ENCODE assay signal across 8 mouse cellular contexts in genomic region chr11:6417069-6417468, GRCm38 (mm10). TPM values are rescaled to one million over a fixed set of nuclear protein-coding genes. Genes with fewer than 3 reads are reported as not detected.
DNase-seq lines count a peak whose midpoint lies in the region; ATAC-seq and TF ChIP-seq lines count a peak whose summit lies in the region.

No protein-coding gene starts in this region.

- peak overlapping the region; percentile 99; the same call in 1 of the 2 replicates for H3K27ac ChIP-seq in layer of hippocampus, adult 2 months
- no peak overlapping the region for H3K27ac ChIP-seq in embryonic facial prominence, embryonic 11.5 days (replicated peaks; ENCODE audit: low read depth, low read length)
- peak overlapping the region; percentile 98 for H3K27ac ChIP-seq in hindbrain, postnatal 0 days

- ATAC-seq in embryonic facial prominence, embryonic 11.5 days (replicated peaks; ENCODE audit: insufficient number of reproducible peaks, low FRiP score, low TSS enrichment, low read depth): no peak
- no peak for ATAC-seq in hindbrain, postnatal 0 days

- DNase-seq in layer of hippocampus, adult 2 months (ENCODE audit: low spot score in 2 of 2): no peak
- no peak for DNase-seq in layer of hippocampus, postnatal 10 days (ENCODE audit: low spot score in 2 of 2)
- no peak for DNase-seq in embryonic facial prominence, embryonic 11.5 days (ENCODE audit: low spot score)
- DNase-seq in hindbrain, postnatal 0 days (ENCODE audit: low spot score): no peak
- DNase-seq in adrenal gland, postnatal 14 days: no peak
- no peak for DNase-seq in gastrocnemius, adult 8-10 months (ENCODE audit: low spot score in 2 of 2)
- DNase-seq in urinary bladder, postnatal 36 days (ENCODE audit: low spot score in 2 of 2): no peak

- H3ac ChIP-seq in myocyte (ENCODE audit: control insufficient read depth, insufficient read length): peak overlapping the region; percentile 65

- H3K4me3 ChIP-seq in layer of hippocampus, adult 2 months: peak overlapping the region; percentile 92
- peak overlapping the region; percentile 78 for H3K4me3 ChIP-seq in embryonic facial prominence, embryonic 11.5 days (ENCODE audit: low read depth, low read length)
- H3K4me3 ChIP-seq in hindbrain, postnatal 0 days (ENCODE audit: low read length): peak overlapping the region; percentile 90
- peak overlapping the region; percentile 92 for H3K4me3 ChIP-seq in myocyte

- H3K9ac ChIP-seq in embryonic facial prominence, embryonic 11.5 days (replicated peaks; ENCODE audit: low read length): peak overlapping the region; percentile 83
- peak overlapping the region; percentile 98 for H3K9ac ChIP-seq in hindbrain, postnatal 0 days (replicated peaks; ENCODE audit: low read length)

- TF ChIP-seq CTCF in layer of hippocampus, adult 2 months (conservative IDR thresholded peaks at IDR 0.05): no peak
- TF ChIP-seq CTCF in hindbrain, postnatal 0 days (IDR thresholded peaks at IDR 0.05; ENCODE audit: low read depth): no peak

- H3K4me1 ChIP-seq in embryonic facial prominence, embryonic 11.5 days (ENCODE audit: control insufficient read depth, insufficient read depth, low read length): no peaks in the 10 kb centered on the region
- H3K4me1 ChIP-seq in hindbrain, postnatal 0 days (ENCODE audit: insufficient read depth, low read length): peaks cover 9% of the 10 kb centered on the region

- no peak for TF ChIP-seq POLR2A in myocyte (IDR thresholded peaks at IDR 0.05; ENCODE audit: insufficient read length, low read depth)

- peaks cover 31% of the 10 kb centered on the region for H3K79me2 ChIP-seq in myocyte (ENCODE audit: control insufficient read depth, insufficient read depth)

- H3K9me3 ChIP-seq in embryonic facial prominence, embryonic 11.5 days (replicated peaks; ENCODE audit: control insufficient read depth, low read length): no peaks in the 10 kb centered on the region
- H3K9me3 ChIP-seq in hindbrain, postnatal 0 days (ENCODE audit: low read length): no peaks in the 10 kb centered on the region

- H3K36me3 ChIP-seq in embryonic facial prominence, embryonic 11.5 days (replicated peaks; ENCODE audit: control insufficient read depth, insufficient read depth, low read depth, low read length): peaks cover 17% of the 10 kb centered on the region
- H3K36me3 ChIP-seq in hindbrain, postnatal 0 days (ENCODE audit: insufficient read depth, low read length): peaks cover 19% of the 10 kb centered on the region
- H3K36me3 ChIP-seq in myocyte (ENCODE audit: control insufficient read depth, insufficient read depth): peaks cover 26% of the 10 kb centered on the region

- WGBS in embryonic facial prominence, embryonic 11.5 days: 42% methylated on average over 2 of the region's 2 CpGs
- 27% methylated on average over 2 of the region's 2 CpGs for WGBS in hindbrain, postnatal 0 days

- peak overlapping the region; percentile 73 for H3K4me2 ChIP-seq in embryonic facial prominence, embryonic 11.5 days (ENCODE audit: low read depth, low read length)
- H3K4me2 ChIP-seq in hindbrain, postnatal 0 days (ENCODE audit: low read depth, low read length): peak overlapping the region; percentile 89
- peak overlapping the region; percentile 97 for H3K4me2 ChIP-seq in myocyte (ENCODE audit: low read depth)

- H3K27me3 ChIP-seq in embryonic facial prominence, embryonic 11.5 days (ENCODE audit: control insufficient read depth, insufficient read depth, low read length): no peaks in the 10 kb centered on the region
- H3K27me3 ChIP-seq in hindbrain, postnatal 0 days (ENCODE audit: insufficient read depth, low read length): no peaks in the 10 kb centered on the region
- H3K27me3 ChIP-seq in myocyte (ENCODE audit: control insufficient read depth, insufficient read depth, insufficient read length): no peaks in the 10 kb centered on the region

TF ChIP-seq in myocyte, 11 proteins besides CTCF, POLR2A, EP300 and RAD21:
- peak; percentile 25 for TF ChIP-seq POLR2AphosphoS2 (IDR thresholded peaks at IDR 0.05; ENCODE audit: insufficient read length, low read depth)
- TF ChIP-seq MYOD1 (IDR thresholded peaks at IDR 0.05; ENCODE audit: control insufficient read depth in 1 of 3, insufficient read length in 2 of 3, low read depth in 2 of 3): no peak

RNA-seq across cellular contexts. Expression of gene Ppia, which starts 1.8 kb away (rescaled TPM):
- total RNA-seq in layer of hippocampus, adult 2 months (2021): 1,000 to 10,000 TPM; 1,589 to 1,677 TPM
- 1,000 to 10,000 TPM; 2,229 to 2,426 TPM for total RNA-seq in layer of hippocampus, postnatal 10 days (2021)
- 5,819 and 6,203 TPM in 2 replicates for polyA plus RNA-seq in embryonic facial prominence, embryonic 11.5 days (2014; fragmentation: Nextera tagmentation; extraction: Ambion mirVana)
- 2,267 and 2,460 TPM in 2 replicates for total RNA-seq in hindbrain, postnatal 0 days (2014; rRNA removed)
- 5,475 and 5,597 TPM in 2 replicates for polyA plus RNA-seq in hindbrain, postnatal 0 days (2015; fragmentation: Nextera tagmentation; extraction: Ambion mirVana)
- 3,065 TPM for polyA plus RNA-seq in myocyte (2012; fragmentation: generic; extraction: Trizol)
- 1,829 and 1,894 TPM in 2 replicates for total RNA-seq in adrenal gland, postnatal 14 days (2021)
- total RNA-seq in gastrocnemius, adult 8-10 months (2022): 100 to 1,000 TPM; 189 to 256 (median 213) TPM

RNA-seq across cellular contexts. Expression of gene H2afv, which starts 27.2 kb away (rescaled TPM):
- 10 to 100 TPM; 43.6 to 47.3 TPM for total RNA-seq in layer of hippocampus, adult 2 months (2021)
- total RNA-seq in layer of hippocampus, postnatal 10 days (2021): 10 to 100 TPM; 48.5 to 53.6 TPM
- polyA plus RNA-seq in embryonic facial prominence, embryonic 11.5 days (2014; fragmentation: Nextera tagmentation; extraction: Ambion mirVana): 853 and 854 TPM in 2 replicates
- 75.5 and 95.0 TPM in 2 replicates for total RNA-seq in hindbrain, postnatal 0 days (2014; rRNA removed)
- 251 and 254 TPM in 2 replicates for polyA plus RNA-seq in hindbrain, postnatal 0 days (2015; fragmentation: Nextera tagmentation; extraction: Ambion mirVana)
- polyA plus RNA-seq in myocyte (2012; fragmentation: generic; extraction: Trizol): 175 TPM
- total RNA-seq in adrenal gland, postnatal 14 days (2021): 84.2 and 99.3 TPM in 2 replicates
- 10 to 100 TPM; 47.7 to 58.3 (median 56.0) TPM for total RNA-seq in gastrocnemius, adult 8-10 months (2022)

RNA-seq across cellular contexts. Expression of gene Zmiz2, which starts 28.2 kb away (rescaled TPM):
- 100 to 1,000 TPM; 170 TPM for total RNA-seq in layer of hippocampus, adult 2 months (2021)
- total RNA-seq in layer of hippocampus, postnatal 10 days (2021): 100 to 1,000 TPM; 149 to 163 TPM
- 9.0 and 9.6 TPM in 2 replicates for polyA plus RNA-seq in embryonic facial prominence, embryonic 11.5 days (2014; fragmentation: Nextera tagmentation; extraction: Ambion mirVana)
- 136 and 149 TPM in 2 replicates for total RNA-seq in hindbrain, postnatal 0 days (2014; rRNA removed)
- polyA plus RNA-seq in hindbrain, postnatal 0 days (2015; fragmentation: Nextera tagmentation; extraction: Ambion mirVana): 27.0 and 29.0 TPM in 2 replicates
- 37.1 TPM for polyA plus RNA-seq in myocyte (2012; fragmentation: generic; extraction: Trizol)
- 44.7 and 51.3 TPM in 2 replicates for total RNA-seq in adrenal gland, postnatal 14 days (2021)
- 10 to 100 TPM; 50.7 to 65.8 (median 53.6) TPM for total RNA-seq in gastrocnemius, adult 8-10 months (2022)

RNA-seq across cellular contexts. Expression of gene Purb, which starts 58.6 kb away (rescaled TPM):
- total RNA-seq in layer of hippocampus, adult 2 months (2021): 100 to 1,000 TPM; 234 to 240 TPM
- 100 to 1,000 TPM; 249 to 250 TPM for total RNA-seq in layer of hippocampus, postnatal 10 days (2021)
- 14.8 and 15.8 TPM in 2 replicates for polyA plus RNA-seq in embryonic facial prominence, embryonic 11.5 days (2014; fragmentation: Nextera tagmentation; extraction: Ambion mirVana)
- total RNA-seq in hindbrain, postnatal 0 days (2014; rRNA removed): 35.9 and 36.9 TPM in 2 replicates
- 17.1 and 17.9 TPM in 2 replicates for polyA plus RNA-seq in hindbrain, postnatal 0 days (2015; fragmentation: Nextera tagmentation; extraction: Ambion mirVana)
- 33.2 TPM for polyA plus RNA-seq in myocyte (2012; fragmentation: generic; extraction: Trizol)
- total RNA-seq in adrenal gland, postnatal 14 days (2021): 73.6 and 75.8 TPM in 2 replicates
- total RNA-seq in gastrocnemius, adult 8-10 months (2022): 10 to 100 TPM; 19.1 to 24.8 (median 19.7) TPM
